Mouse (Mus musculus): ENCODE measurements around the gene Fam162b. TPM values are rescaled to one million over a fixed set of nuclear protein-coding genes. Genes with fewer than 3 reads are reported as not detected.

The Fam162b gene
- polyA plus RNA-seq (2015; fragmentation: Nextera tagmentation; extraction: Ambion mirVana) = 1.3 and 2.2 TPM in 2 replicates

DNA sequence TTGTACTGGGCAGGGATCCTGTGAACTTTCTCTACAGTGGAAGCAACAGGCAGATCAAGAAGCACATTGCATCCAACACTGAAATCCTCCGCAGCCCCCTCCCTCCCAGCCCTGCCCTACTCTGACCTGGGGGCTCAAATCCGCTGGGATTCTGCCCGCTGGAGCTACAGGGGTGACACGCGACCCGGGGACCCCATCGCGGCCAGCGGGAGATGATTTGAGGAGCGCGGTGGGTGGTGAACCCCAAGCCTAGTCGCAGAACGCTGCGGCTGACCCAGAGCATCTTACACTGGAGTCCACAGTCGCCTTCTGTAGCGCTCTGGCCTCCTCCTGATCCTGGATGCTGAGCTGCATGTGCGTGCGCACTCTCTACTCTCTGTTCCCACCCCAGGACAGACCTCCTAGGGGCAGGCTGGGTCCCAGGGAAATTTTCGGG is at the start of gene Fam162b:
TSS of gene Fam162b (minus strand) at position 379 of the 436 bp plus-strand sequence.
- Histone ChIP-seq H3K27ac (no peak within 1 kb of the TSS), H3K4me1 (peaks cover 10% of the 10 kb centered on the region; the same call in 1 of the 2 replicates), H3K27me3 (peaks cover 13% of the 10 kb centered on the region; the same call in 1 of the 2 replicates), H3K4me3 (peak within 1 kb of the TSS; percentile 36), H3K4me2 (peak within 1 kb of the TSS; percentile 70), H3K9ac (peak within 1 kb of the TSS; percentile 59), H3K36me3 (no peaks in the 10 kb centered on the region), H3K9me3 (no peaks in the 10 kb centered on the region)
- ATAC-seq (ENCODE audit: insufficient number of reproducible peaks, insufficient read depth, low FRiP score, low TSS enrichment, low read depth) = no peak
- WGBS = 1% methylated on average over 19 of the region's 19 CpGs

DNA sequence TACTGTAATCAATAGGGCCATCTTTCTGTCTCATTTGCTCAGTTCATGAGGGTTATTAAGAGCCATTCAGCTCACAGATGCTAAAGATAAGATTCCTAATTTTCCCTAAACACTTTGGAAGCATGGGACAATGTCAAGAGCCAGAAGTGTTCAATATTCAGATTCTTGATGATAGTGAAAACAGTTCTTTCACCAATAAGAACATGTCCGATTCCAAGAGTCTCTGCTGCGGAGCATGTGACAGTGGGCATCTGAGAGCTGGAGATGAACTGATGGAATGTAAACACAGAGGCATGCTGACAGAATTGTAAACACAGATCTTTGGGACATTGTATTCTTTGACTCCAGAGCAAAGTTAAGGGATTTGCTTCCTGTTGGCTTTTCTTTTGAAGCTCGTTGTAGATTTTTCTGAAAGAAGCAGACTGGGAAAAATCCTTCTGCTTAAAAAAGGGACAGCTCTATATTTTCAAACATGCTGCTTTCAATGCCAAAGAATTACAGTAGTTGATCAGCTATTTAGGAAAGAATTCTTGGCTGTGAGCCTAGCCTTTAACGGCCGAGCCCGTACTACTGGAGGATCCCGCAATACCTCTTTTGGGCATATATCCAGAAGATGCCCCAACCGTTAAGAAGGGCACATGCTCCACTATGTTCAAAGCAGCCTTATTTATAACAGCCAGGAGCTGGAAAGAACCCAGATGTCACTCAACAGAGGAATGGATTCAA is 41.3 kb upstream of the Fam162b start, which contains the start of gene Gprc6a:
TSS of gene Gprc6a (minus strand) at position 51 of the 726 bp plus-strand sequence.
- 50% methylated on average over 8 of the region's 8 CpGs for WGBS
- no peaks in the 10 kb centered on the region for H3K36me3 ChIP-seq
- no peaks in the 10 kb centered on the region for H3K27me3 ChIP-seq
- H3K4me1 ChIP-seq = no peaks in the 10 kb centered on the region
- no peak within 1 kb of the TSS for H3K9ac ChIP-seq
- ATAC-seq (ENCODE audit: insufficient number of reproducible peaks, insufficient read depth, low FRiP score, low TSS enrichment, low read depth) = no peak
- H3K4me2 ChIP-seq = no peak within 1 kb of the TSS
- no peak within 1 kb of the TSS for H3K4me3 ChIP-seq
- no peaks in the 10 kb centered on the region for H3K9me3 ChIP-seq
- H3K27ac ChIP-seq = no peak within 1 kb of the TSS; the same call in 1 of the 2 replicates

GRCm38 (mm10) chr10:51621193-51621592 is 30.9 kb upstream of the Fam162b start:
- Histone ChIP-seq H3K36me3 (no peaks in the 10 kb centered on the region), H3K4me1 (no peaks in the 10 kb centered on the region), H3K27ac (no peak overlapping the region), H3K4me2 (no peak overlapping the region), H3K4me3 (no peak overlapping the region), H3K9ac (no peak overlapping the region), H3K27me3 (no peaks in the 10 kb centered on the region), H3K9me3 (no peaks in the 10 kb centered on the region)
- 71% methylated on average over 3 of the region's 3 CpGs for WGBS
- ATAC-seq (ENCODE audit: insufficient number of reproducible peaks, insufficient read depth, low FRiP score, low TSS enrichment, low read depth) = no peak

- H3K27me3 ChIP-seq = no peaks in the 10 kb centered on the region
- no peaks in the 10 kb centered on the region for H3K4me1 ChIP-seq
- no peak overlapping the region for H3K4me2 ChIP-seq
- ATAC-seq (ENCODE audit: insufficient number of reproducible peaks, insufficient read depth, low FRiP score, low TSS enrichment, low read depth) = no peak
- no peak overlapping the region for H3K4me3 ChIP-seq
- no peak overlapping the region for H3K9ac ChIP-seq
- H3K9me3 ChIP-seq = no peaks in the 10 kb centered on the region
- 71% methylated on average over 7 of the region's 7 CpGs for WGBS
- no peaks in the 10 kb centered on the region for H3K36me3 ChIP-seq
- no peak overlapping the region for H3K27ac ChIP-seq
Observed at GRCm38 (mm10) chr10:51620126-51620525, 29.8 kb upstream of the Fam162b start.

DNA sequence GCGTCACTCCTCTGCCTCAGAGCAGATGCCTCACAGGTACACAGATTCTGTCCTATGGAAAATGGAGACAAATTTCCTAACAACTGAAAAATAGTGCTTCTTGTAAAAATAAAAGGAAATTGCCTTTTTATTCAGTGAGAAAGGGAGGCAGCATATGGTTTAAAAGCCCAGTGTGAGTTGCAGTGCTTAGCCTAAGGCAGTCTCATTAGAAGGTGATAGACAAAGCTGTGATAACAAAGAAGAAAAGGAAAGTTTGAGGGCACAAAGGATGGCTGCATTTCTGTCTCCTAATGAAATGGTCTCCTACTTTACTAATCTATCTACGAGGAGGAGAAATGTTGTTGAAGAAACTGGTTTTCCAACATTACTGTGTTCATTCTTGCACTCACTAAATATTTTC is 28.2 kb upstream of the Fam162b start:
- no peaks in the 10 kb centered on the region for H3K36me3 ChIP-seq
- no peak overlapping the region for H3K9ac ChIP-seq
- ATAC-seq (ENCODE audit: insufficient number of reproducible peaks, insufficient read depth, low FRiP score, low TSS enrichment, low read depth) = no peak
- no peak overlapping the region for H3K27ac ChIP-seq
- no peak overlapping the region for H3K4me2 ChIP-seq
- no peaks in the 10 kb centered on the region for H3K4me1 ChIP-seq
- 69% methylated on average over 2 of the region's 2 CpGs for WGBS
- H3K9me3 ChIP-seq = no peaks in the 10 kb centered on the region
- H3K27me3 ChIP-seq = no peaks in the 10 kb centered on the region
- no peak overlapping the region for H3K4me3 ChIP-seq

GRCm38 (mm10) chr10:51614826-51615590 is 24.7 kb upstream of the Fam162b start:
- Histone ChIP-seq H3K27me3 (no peaks in the 10 kb centered on the region), H3K4me2 (no peak overlapping the region), H3K4me3 (no peak overlapping the region), H3K9me3 (no peaks in the 10 kb centered on the region), H3K4me1 (no peaks in the 10 kb centered on the region), H3K36me3 (no peaks in the 10 kb centered on the region), H3K9ac (no peak overlapping the region), H3K27ac (no peak overlapping the region)
- WGBS = 74% methylated on average over 11 of the region's 11 CpGs
- ATAC-seq (ENCODE audit: insufficient number of reproducible peaks, insufficient read depth, low FRiP score, low TSS enrichment, low read depth) = no peak

DNA sequence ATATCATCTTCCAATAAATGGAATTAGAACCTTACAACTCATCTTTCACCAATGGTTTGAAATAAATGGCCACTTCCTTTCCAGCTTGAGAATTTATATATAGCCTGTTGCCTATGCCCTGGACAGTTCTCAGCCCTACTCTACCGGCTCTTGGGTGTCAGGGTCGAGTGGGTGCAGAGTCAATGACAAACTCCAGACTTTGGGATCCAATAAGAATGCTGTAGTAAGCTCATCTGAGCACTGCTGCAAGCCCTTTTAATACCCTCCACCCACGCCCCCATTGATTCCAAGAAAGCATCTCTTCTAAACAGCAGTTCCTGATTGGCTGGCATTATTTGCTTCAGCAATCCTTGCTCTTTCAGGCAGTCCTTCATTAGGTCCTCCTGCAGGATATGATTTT is 23.1 kb upstream of the Fam162b start:
- H3K27me3 ChIP-seq = no peaks in the 10 kb centered on the region
- no peaks in the 10 kb centered on the region for H3K36me3 ChIP-seq
- no peak overlapping the region for H3K9ac ChIP-seq
- WGBS = 78% methylated on average over 3 of the region's 3 CpGs
- H3K4me3 ChIP-seq = no peak overlapping the region
- H3K4me1 ChIP-seq = no peaks in the 10 kb centered on the region
- H3K27ac ChIP-seq = no peak overlapping the region
- no peak for ATAC-seq (ENCODE audit: insufficient number of reproducible peaks, insufficient read depth, low FRiP score, low TSS enrichment, low read depth)
- H3K4me2 ChIP-seq = no peak overlapping the region
- H3K9me3 ChIP-seq = no peaks in the 10 kb centered on the region

DNA sequence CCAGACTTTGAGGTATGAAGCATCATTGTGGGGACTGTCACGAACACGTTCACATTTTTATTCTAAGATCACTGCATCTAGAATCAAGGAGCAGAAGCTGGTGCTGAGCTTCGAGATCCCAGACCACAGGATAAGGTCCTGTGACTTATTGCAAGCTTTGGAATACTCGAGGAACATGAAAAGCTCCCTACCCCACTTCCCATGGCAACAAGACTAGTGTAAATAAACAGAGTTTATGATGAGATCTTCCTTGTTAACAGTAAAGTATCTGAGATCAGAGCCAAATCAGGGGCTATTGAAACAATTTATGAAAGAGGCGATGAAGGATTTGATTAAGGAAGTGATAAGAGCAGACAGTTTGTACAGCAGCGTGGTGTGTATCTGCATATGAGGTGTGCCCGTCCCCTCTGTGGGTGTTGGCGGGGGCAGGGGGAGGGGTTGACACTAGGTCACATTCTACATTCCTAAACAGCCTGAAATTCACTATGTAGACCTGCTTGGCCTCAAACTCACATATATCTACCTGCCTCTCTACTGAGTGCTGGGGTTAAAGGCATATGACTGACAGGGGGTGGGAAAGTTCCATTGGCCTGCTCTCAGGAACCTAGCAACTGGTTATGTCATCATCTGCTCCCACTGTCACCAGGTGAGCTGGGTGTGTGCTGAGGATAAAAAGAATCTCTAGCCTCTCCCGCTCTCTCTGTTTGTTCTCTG is 21.8 kb upstream of the Fam162b start:
- 0 out of 2 replicates have a peak, but pooled peaks have one; percentile 43 for ATAC-seq (ENCODE audit: insufficient number of reproducible peaks, insufficient read depth, low FRiP score, low TSS enrichment, low read depth)
- no peak overlapping the region for H3K27ac ChIP-seq
- H3K9me3 ChIP-seq = no peaks in the 10 kb centered on the region
- H3K4me1 ChIP-seq = no peaks in the 10 kb centered on the region
- H3K4me2 ChIP-seq = no peak overlapping the region
- H3K36me3 ChIP-seq = no peaks in the 10 kb centered on the region
- WGBS = 80% methylated on average over 9 of the region's 9 CpGs
- no peaks in the 10 kb centered on the region for H3K27me3 ChIP-seq
- no peak overlapping the region for H3K4me3 ChIP-seq
- H3K9ac ChIP-seq = no peak overlapping the region

GRCm38 (mm10) chr10:51609741-51610425 is 19.6 kb upstream of the Fam162b start:
- Histone ChIP-seq H3K36me3 (no peaks in the 10 kb centered on the region), H3K9ac (no peak overlapping the region), H3K4me2 (no peak overlapping the region), H3K27ac (no peak overlapping the region), H3K4me1 (no peaks in the 10 kb centered on the region), H3K9me3 (no peaks in the 10 kb centered on the region), H3K27me3 (no peaks in the 10 kb centered on the region), H3K4me3 (no peak overlapping the region)
- 70% methylated on average over 4 of the region's 4 CpGs for WGBS
- ATAC-seq (ENCODE audit: insufficient number of reproducible peaks, insufficient read depth, low FRiP score, low TSS enrichment, low read depth) = no peak

DNA sequence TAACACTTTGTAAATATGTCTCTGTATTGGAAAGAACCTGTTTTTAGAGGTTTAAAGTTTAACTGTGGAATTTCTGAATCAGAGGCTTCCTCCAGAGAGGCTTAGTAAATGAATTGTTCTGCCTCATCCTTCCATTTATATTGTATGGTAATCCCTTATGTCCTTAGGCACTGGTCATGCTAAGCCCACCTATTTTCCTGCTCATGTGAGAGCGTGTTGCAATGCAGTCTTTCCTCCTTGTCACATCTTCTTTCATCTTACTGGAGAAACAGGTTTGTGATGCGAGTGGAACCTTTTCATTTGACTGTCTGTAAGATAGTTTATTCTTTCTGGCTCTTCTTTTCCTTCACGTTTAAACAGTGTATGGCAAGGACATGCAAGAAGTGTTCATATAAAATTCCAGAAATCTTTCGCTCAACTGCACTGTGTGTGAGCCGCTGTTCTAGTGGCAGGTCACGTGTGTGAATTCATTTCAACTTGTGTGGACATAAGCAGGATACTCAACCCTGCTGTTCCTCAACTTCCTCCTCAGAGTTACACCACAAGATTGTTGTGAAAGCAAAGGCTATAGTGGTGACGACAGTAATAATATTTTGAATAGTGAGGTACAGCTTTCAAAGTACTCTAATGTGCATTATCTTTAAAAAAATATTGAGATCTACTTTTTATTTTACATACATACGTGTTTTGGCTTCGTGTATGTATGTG is 6.8 kb upstream of the Fam162b start:
- H3K4me1 ChIP-seq = no peaks in the 10 kb centered on the region
- H3K4me3 ChIP-seq = no peak overlapping the region
- no peak overlapping the region for H3K4me2 ChIP-seq
- no peak overlapping the region for H3K27ac ChIP-seq
- H3K9ac ChIP-seq = no peak overlapping the region
- no peak for ATAC-seq (ENCODE audit: insufficient number of reproducible peaks, insufficient read depth, low FRiP score, low TSS enrichment, low read depth)
- WGBS = 77% methylated on average over 9 of the region's 9 CpGs
- H3K9me3 ChIP-seq = no peaks in the 10 kb centered on the region
- no peaks in the 10 kb centered on the region for H3K27me3 ChIP-seq
- no peaks in the 10 kb centered on the region for H3K36me3 ChIP-seq
